Mouse (Mus musculus) forebrain, embryonic 16.5 days (tissue): Measurements from ENCODE around the gene Med13. TPM values are rescaled to one million over a fixed set of nuclear protein-coding genes. Genes with fewer than 3 reads are reported as not detected.

ENCODE experiments used
- ATAC-seq: fragments of 200-750 bp; cut with Nextera tagmentation; 2 replicates; pipeline ENCODE4 v1.8.0; 2017; ENCODE audit warnings: mild to moderate bottlenecking, moderate library complexity
- H3K27ac ChIP-seq: fragments of 300-500 bp; sonication (generic); 2 replicates; pipeline ENCODE4 v1.5.1; 2014; ENCODE audit warnings: low read length, control low read depth
- H3K27me3 ChIP-seq: fragments of 300-500 bp; sonication (generic); replicated peaks from 2 replicates; pipeline ENCODE4 v1.6.1; 2014; ENCODE audit warnings: low read length; ENCODE audit not compliant: control insufficient read depth, insufficient read depth
- H3K36me3 ChIP-seq: fragments of 300-500 bp; sonication (generic); 2 replicates; pipeline ENCODE4 v1.6.1; 2014; ENCODE audit not compliant: control insufficient read depth, insufficient read depth
- H3K4me1 ChIP-seq: fragments of 300-500 bp; sonication (generic); replicated peaks from 2 replicates; pipeline ENCODE4 v1.6.1; 2014; ENCODE audit warnings: low read length; ENCODE audit not compliant: control insufficient read depth, insufficient read depth
- H3K4me2 ChIP-seq: fragments of 300-500 bp; sonication (generic); 2 replicates; pipeline ENCODE4 v1.6.1; 2014; ENCODE audit warnings: mild to moderate bottlenecking, low read length, control low read depth
- H3K4me3 ChIP-seq: fragments of 300-500 bp; sonication (generic); replicated peaks from 2 replicates; pipeline ENCODE4 v1.5.1; 2014; ENCODE audit warnings: mild to moderate bottlenecking, low read length, control low read depth
- H3K9ac ChIP-seq: fragments of 300-500 bp; sonication (generic); replicated peaks from 2 replicates; pipeline ENCODE4 v1.6.1; 2014; ENCODE audit warnings: low read depth, low read length, control low read depth
- H3K9me3 ChIP-seq: fragments of 300-500 bp; sonication (generic); 2 replicates; pipeline ENCODE4 v1.6.1; 2016; ENCODE audit warnings: low read length; ENCODE audit not compliant: control insufficient read depth
- WGBS: fragments of 180-500 bp; shearing (Covaris S2); extraction: QIAGEN DNeasy Blood & Tissue Kit; methylation state at CpG from one replicate; pipeline ENCODE4 v1.1.7; 2014; 5-methylcytosine and 5-hydroxymethylcytosine counted together
- polyA plus RNA-seq: library from polyadenylated mRNA; unstranded; fragments of >200 nt; fragmentation: Nextera tagmentation; extraction: Ambion mirVana; gene quantifications from 2 replicates; pipeline ENCODE4 v1.2.1, GENCODE M21; 2015

The Med13 gene
- polyA plus RNA-seq, 1 experiment from 2014 or later, result 13.2 TPM

- H3K9ac ChIP-seq, result no peak overlapping the region
- no peaks in the 10 kb centered on the region for H3K36me3 ChIP-seq
- no peaks in the 10 kb centered on the region for H3K9me3 ChIP-seq
- H3K27me3 ChIP-seq, result no peaks in the 10 kb centered on the region
- H3K4me3 ChIP-seq, result no peak overlapping the region
- ATAC-seq, result no peak
- H3K4me1 ChIP-seq, result peaks cover 6% of the 10 kb centered on the region
- 58% methylated on average over 5 of the region's 5 CpGs for WGBS
- no peak overlapping the region for H3K27ac ChIP-seq
- no peak overlapping the region for H3K4me2 ChIP-seq
These were observed 24.2 kb upstream of the Med13 start for GRCm38 (mm10) chr11:86381478-86382091.

GRCm38 (mm10) chr11:86380521-86381238 lies 23.3 kb upstream of the Med13 start:
- WGBS, result 80% methylated on average over 12 of the region's 12 CpGs
- no peaks in the 10 kb centered on the region for H3K27me3 ChIP-seq
- H3K9me3 ChIP-seq, result no peaks in the 10 kb centered on the region
- no peak overlapping the region for H3K9ac ChIP-seq
- H3K4me2 ChIP-seq, result no peak overlapping the region
- ATAC-seq, result no peak
- H3K36me3 ChIP-seq, result no peaks in the 10 kb centered on the region
- no peak overlapping the region for H3K27ac ChIP-seq
- H3K4me1 ChIP-seq, result peaks cover 5% of the 10 kb centered on the region; the same call in 1 of the 2 replicates
- H3K4me3 ChIP-seq, result no peak overlapping the region

- Histone ChIP-seq H3K9ac (no peak overlapping the region), H3K9me3 (no peaks in the 10 kb centered on the region), H3K36me3 (no peaks in the 10 kb centered on the region), H3K4me2 (no peak overlapping the region), H3K27ac (no peak overlapping the region), H3K4me1 (peaks cover 5% of the 10 kb centered on the region; the same call in 1 of the 2 replicates), H3K4me3 (no peak overlapping the region), H3K27me3 (no peaks in the 10 kb centered on the region)
- 33% methylated on average over 4 of the region's 4 CpGs for WGBS
- ATAC-seq, result no peak
These were observed 21.6 kb upstream of the Med13 start for GRCm38 (mm10) chr11:86378981-86379380.

GRCm38 (mm10) chr11:86377841-86378240 lies 20.4 kb upstream of the Med13 start:
- no peak overlapping the region for H3K27ac ChIP-seq

GRCm38 (mm10) chr11:86376707-86377106 lies 19.3 kb upstream of the Med13 start:
- no peak overlapping the region for H3K4me2 ChIP-seq
- no peak overlapping the region for H3K27ac ChIP-seq
- 92% methylated on average over 4 of the region's 4 CpGs for WGBS
- ATAC-seq, result no peak
- no peak overlapping the region for H3K4me3 ChIP-seq
- H3K4me1 ChIP-seq, result peaks cover 5% of the 10 kb centered on the region; the same call in 1 of the 2 replicates
- no peak overlapping the region for H3K9ac ChIP-seq
- H3K27me3 ChIP-seq, result no peaks in the 10 kb centered on the region
- no peaks in the 10 kb centered on the region for H3K9me3 ChIP-seq
- no peaks in the 10 kb centered on the region for H3K36me3 ChIP-seq

More at GRCm38 (mm10) chr11:86377841-86378240, 20.4 kb upstream of the Med13 start:
- H3K9me3 ChIP-seq, result no peaks in the 10 kb centered on the region
- H3K4me3 ChIP-seq, result no peak overlapping the region
- no peak overlapping the region for H3K9ac ChIP-seq
- H3K36me3 ChIP-seq, result no peaks in the 10 kb centered on the region
- H3K4me1 ChIP-seq, result peaks cover 5% of the 10 kb centered on the region; the same call in 1 of the 2 replicates
- no peak for ATAC-seq
- no peaks in the 10 kb centered on the region for H3K27me3 ChIP-seq
- no peak overlapping the region for H3K4me2 ChIP-seq
- 92% methylated on average over 5 of the region's 5 CpGs for WGBS

- ATAC-seq, result no peak
These were observed 17.7 kb upstream of the Med13 start for GRCm38 (mm10) chr11:86375086-86375485.

GRCm38 (mm10) chr11:86371266-86371665 lies 13.9 kb upstream of the Med13 start:
- no peak for ATAC-seq
- no peaks in the 10 kb centered on the region for H3K27me3 ChIP-seq
- 79% methylated on average over 7 of the region's 7 CpGs for WGBS
- no peak overlapping the region for H3K27ac ChIP-seq
- H3K36me3 ChIP-seq, result no peaks in the 10 kb centered on the region
- H3K4me2 ChIP-seq, result no peak overlapping the region
- no peak overlapping the region for H3K9ac ChIP-seq
- no peaks in the 10 kb centered on the region for H3K4me1 ChIP-seq
- no peak overlapping the region for H3K4me3 ChIP-seq
- H3K9me3 ChIP-seq, result no peaks in the 10 kb centered on the region

More at GRCm38 (mm10) chr11:86375086-86375485, 17.7 kb upstream of the Med13 start:
- 92% methylated on average over 6 of the region's 6 CpGs for WGBS
- H3K9me3 ChIP-seq, result no peaks in the 10 kb centered on the region
- 0 out of 2 replicates have a peak, but pooled peaks cover 3% of the 10 kb centered on the region for H3K4me1 ChIP-seq
- no peak overlapping the region for H3K27ac ChIP-seq
- H3K27me3 ChIP-seq, result no peaks in the 10 kb centered on the region
- H3K9ac ChIP-seq, result no peak overlapping the region
- no peak overlapping the region for H3K4me2 ChIP-seq
- no peak overlapping the region for H3K4me3 ChIP-seq
- no peaks in the 10 kb centered on the region for H3K36me3 ChIP-seq

- Histone ChIP-seq H3K4me1 (no peaks in the 10 kb centered on the region), H3K27me3 (no peaks in the 10 kb centered on the region), H3K9me3 (no peaks in the 10 kb centered on the region), H3K9ac (no peak overlapping the region), H3K27ac (no peak overlapping the region), H3K4me2 (no peak overlapping the region), H3K36me3 (no peaks in the 10 kb centered on the region), H3K4me3 (no peak overlapping the region)
- no peak for ATAC-seq
- 87% methylated on average over 5 of the region's 5 CpGs for WGBS
These were observed 12.5 kb upstream of the Med13 start for GRCm38 (mm10) chr11:86369860-86370259.

GRCm38 (mm10) chr11:86369003-86369402 lies 11.6 kb upstream of the Med13 start:
- no peak for ATAC-seq
- Histone ChIP-seq H3K4me3 (no peak overlapping the region), H3K9me3 (no peaks in the 10 kb centered on the region), H3K4me2 (no peak overlapping the region), H3K36me3 (no peaks in the 10 kb centered on the region), H3K9ac (no peak overlapping the region), H3K4me1 (no peaks in the 10 kb centered on the region), H3K27ac (no peak overlapping the region), H3K27me3 (no peaks in the 10 kb centered on the region)
- 79% methylated on average over 5 of the region's 5 CpGs for WGBS
